Mouse (Mus musculus): Measurements from ENCODE around the gene Prdx2. TPM values are rescaled to one million over a fixed set of nuclear protein-coding genes. Genes with fewer than 3 reads are reported as not detected.

Gene Prdx2
- total RNA-seq (2021), result 100 to 1,000 TPM; 507 to 518 TPM

GRCm38 (mm10) chr8:84969241-84970134, at the start of gene Prdx2, which contains the start of the genes Gm49661 and Rnaseh2a:
Gene Prdx2, plus strand, starts transcription at chr8:84969587.
Gene Gm49661, minus strand, starts transcription at chr8:84969433.
Gene Rnaseh2a, minus strand, starts transcription at chr8:84969767.
- DNase-seq (ENCODE audit: extremely low spot score in 1 of 2, low spot score in 2 of 2), result peak; percentile 62 to 84
- intact Hi-C loops (cut with DNase I), result loop anchor here (5.0 kb wide), 1 partner anchor 63 kb away; no protein-coding TSS in a partner anchor

DNA sequence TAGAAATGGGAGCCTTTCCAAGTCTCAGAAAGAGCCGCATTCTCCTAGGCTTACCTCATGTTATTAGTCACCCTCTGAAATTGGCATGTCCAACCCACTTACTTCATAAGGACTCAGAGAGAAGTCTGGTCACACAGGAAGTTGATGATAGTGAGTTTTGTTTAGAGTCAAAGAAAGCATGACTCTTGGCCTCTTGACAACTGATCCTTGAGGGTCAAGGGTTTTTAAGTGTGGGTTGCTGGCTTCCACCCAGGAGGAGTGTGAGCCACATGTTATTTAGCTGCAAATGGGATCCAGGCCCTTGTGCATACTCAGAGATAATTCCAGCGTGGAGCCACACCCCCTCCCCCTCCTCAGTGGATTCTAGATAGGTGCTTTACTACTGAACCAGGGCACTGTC, 47.8 kb upstream of the Prdx2 start:
- DNase-seq (ENCODE audit: extremely low spot score in 1 of 2, low spot score in 2 of 2), result no peak
- intact Hi-C loops (cut with DNase I), result no loop called here

DNA sequence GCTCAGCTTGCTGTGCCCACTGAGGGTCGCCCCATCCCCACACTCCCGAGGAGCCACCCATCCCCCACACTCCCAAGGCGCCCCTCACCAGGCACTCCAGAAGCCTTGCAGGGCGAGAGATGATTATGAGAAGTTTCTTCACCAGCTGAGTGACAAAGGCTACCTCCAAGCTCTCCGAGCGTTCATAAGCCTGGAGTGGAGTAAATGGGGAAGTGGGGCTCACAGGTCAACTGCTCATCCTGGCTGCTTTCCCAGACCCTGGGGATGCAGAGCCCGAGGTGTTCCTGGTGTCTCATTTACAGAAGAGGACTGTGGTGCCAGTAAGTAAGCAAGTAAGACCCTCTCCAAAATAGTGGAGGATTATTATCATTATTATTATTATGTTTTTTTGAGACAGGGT, 43.8 kb upstream of the Prdx2 start:
- intact Hi-C loops (cut with DNase I), result no loop called here
- no peak for DNase-seq (ENCODE audit: extremely low spot score in 1 of 2, low spot score in 2 of 2)

GRCm38 (mm10) chr8:84927513-84927912, 41.9 kb upstream of the Prdx2 start:
- intact Hi-C loops (cut with DNase I), result no loop called here
- DNase-seq (ENCODE audit: extremely low spot score in 1 of 2, low spot score in 2 of 2), result no peak

GRCm38 (mm10) chr8:84928456-84929306, 40.7 kb upstream of the Prdx2 start:
- intact Hi-C loops (cut with DNase I), result no loop called here
- peak in 1 of 2 experiments; percentile 80 for DNase-seq (ENCODE audit: extremely low spot score in 1 of 2, low spot score in 2 of 2)

DNA sequence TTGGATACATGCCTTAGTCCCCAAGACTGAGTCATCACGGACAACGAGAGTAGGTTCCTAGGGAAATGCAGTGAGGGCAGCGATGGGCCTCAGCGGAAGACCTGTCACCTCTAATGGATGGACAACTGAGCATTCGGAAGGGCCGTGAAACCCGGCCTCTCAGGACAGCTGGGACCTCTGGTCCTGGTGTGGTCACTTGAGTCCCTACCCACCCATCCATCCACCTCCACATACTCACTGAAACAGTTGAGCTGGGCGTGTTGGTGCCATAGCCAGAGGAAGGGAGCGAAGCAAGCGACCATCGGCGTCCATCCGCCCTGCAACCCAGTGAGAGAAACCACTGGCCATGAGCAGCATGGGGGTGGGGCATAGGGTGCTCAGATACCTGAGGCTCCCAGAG, 38.8 kb upstream of the Prdx2 start:
- intact Hi-C loops (cut with DNase I), result no loop called here
- DNase-seq (ENCODE audit: extremely low spot score in 1 of 2, low spot score in 2 of 2), result no peak

DNA sequence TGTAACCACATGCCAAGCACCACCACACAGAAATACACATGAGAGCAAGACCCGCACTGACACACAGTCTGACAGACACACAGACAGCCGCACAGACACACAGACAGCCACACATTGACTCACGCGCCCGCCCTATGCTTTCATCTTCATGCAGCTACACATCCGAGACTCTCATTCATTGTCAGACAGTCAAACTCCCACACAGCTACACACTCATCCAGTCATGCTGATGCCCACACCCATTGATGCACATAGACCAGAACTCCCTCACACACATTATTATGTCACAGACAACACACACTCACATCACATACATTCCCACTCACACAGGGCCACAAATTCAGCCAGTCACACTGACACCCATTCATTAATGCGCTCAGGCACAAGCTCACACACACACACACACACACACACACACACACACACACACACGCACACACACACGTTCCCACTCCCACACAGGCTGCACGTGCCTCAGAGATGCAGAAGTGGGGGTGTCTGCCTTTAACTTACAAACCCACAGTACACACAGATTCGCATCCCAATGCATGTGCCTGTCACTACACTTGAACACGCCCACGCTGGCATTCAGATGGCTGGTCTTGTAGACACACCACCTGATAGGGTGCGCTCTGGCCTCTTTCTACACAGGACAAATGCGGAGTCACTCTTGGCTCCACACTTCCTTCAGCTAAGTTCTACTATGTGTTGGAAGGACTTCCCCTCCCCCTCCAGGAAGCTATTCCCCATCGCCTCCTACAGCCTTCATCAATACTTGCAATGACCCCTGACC, 35.4 kb upstream of the Prdx2 start:
- peak in 1 of 2 experiments; percentile 40 for DNase-seq (ENCODE audit: extremely low spot score in 1 of 2, low spot score in 2 of 2)
- intact Hi-C loops (cut with DNase I), result no loop called here

DNA sequence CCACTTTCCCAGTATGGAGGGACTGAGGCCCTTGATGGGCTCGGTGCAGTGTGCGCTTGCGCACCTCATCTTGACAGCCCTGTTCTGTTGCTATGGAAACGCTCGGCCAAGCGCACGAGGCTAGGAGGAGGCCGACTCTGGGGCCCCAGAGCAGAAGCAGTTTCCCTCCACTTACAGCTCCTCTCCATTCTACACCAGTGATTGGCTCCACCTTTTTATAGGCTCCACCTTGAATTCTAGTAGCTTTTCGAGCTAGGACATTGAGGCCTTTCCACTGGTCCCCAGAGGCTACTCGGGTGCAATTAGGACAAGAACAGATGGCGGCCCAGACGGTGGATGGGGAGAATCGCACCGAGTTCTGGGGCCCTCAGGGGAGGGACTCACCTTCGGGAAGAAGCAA, 34.5 kb upstream of the Prdx2 start:
- intact Hi-C loops (cut with DNase I), result no loop called here
- peak in 1 of 2 experiments; percentile 65 for DNase-seq (ENCODE audit: extremely low spot score in 1 of 2, low spot score in 2 of 2)

- intact Hi-C loops (cut with DNase I), result no loop called here
- DNase-seq (ENCODE audit: extremely low spot score in 1 of 2, low spot score in 2 of 2), result peak in 1 of 2 experiments; percentile 43
Measured at GRCm38 (mm10) chr8:84935489-84935888, 33.9 kb upstream of the Prdx2 start.

DNA sequence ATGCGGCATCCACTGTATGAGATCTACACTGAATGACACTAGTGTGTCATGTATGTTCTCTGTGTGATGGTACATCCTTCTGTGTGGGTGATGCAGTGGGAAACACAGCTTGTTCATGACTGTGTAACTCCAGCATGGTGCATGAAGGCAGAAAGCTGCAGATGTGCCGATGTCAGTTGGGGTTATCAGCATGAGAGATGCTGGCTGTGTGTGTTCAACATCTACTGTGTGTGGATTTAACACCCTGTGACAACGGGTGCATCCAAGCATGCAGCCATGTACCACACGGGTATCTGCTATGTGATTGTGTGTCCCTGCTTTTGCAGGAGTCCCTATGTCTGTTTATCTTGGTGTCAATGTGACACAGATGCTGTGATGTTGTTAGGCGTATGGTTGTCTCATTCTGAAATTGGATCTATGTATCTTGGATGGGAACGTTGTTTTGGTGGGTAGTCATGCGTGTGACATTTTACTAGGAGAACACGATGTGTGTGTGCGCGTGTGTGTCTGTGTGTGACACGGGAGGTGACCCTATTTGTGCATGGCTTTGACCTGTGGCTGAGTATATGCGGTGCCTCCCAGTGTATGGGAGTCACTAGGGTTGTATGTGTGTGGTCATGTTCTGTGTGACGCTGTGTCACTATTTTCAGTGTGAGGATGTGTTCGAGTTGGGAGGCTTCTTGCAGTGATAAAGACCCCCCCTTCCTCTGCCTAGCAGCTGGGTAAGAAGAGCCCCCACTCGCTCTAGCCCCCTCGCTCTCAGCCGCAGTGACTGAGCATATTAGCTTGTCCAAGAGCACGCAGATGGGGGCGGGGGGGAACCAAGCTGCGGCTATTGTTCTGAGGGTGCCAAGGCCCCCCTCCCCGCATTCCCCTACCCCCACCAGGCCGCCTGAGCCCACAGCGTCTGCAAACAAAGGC, 33.1 kb upstream of the Prdx2 start:
- intact Hi-C loops (cut with DNase I), result no loop called here
- peak in 1 of 2 experiments; percentile 55 for DNase-seq (ENCODE audit: extremely low spot score in 1 of 2, low spot score in 2 of 2)

DNA sequence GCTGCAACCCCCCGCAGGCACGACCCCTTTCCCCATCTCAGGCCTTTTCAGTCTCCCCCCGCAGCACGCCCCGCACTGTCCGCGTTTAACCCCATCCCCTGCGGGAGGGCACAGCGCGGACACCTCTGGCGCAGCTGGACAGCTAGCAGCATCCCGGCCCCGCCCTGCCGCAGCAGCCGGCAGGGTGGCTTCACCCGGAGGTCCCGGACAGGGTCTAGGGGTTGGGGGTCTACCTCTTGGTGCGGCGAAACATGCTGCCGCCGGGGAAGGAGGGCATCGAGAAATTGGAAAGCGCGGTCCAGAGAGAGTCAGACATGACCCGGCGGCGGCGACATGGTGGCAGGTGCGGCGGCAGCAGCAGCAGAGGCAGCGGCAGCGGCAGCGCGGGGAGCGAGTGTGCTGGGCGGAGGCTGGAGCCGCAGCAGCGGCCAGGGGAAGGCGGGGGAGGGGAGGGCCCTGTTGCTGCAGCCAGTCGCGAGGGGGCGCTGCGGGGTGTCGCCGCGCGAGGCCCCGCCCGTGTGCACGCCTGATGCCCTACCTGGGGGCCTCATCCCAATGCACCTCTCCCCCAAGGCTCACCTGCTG, 32.3 kb upstream of the Prdx2 start, which contains the start of gene Mast1:
Mast1 (minus strand) TSS at position 398 of the 585 bp plus-strand sequence.
- peak; percentile 56 to 87 for DNase-seq (ENCODE audit: extremely low spot score in 1 of 2, low spot score in 2 of 2)
- intact Hi-C loops (cut with DNase I), result no loop called here

- intact Hi-C loops (cut with DNase I), result no loop called here
- DNase-seq (ENCODE audit: extremely low spot score in 1 of 2, low spot score in 2 of 2), result no peak
Measured at GRCm38 (mm10) chr8:84937620-84938485, 31.5 kb upstream of the Prdx2 start.

DNA sequence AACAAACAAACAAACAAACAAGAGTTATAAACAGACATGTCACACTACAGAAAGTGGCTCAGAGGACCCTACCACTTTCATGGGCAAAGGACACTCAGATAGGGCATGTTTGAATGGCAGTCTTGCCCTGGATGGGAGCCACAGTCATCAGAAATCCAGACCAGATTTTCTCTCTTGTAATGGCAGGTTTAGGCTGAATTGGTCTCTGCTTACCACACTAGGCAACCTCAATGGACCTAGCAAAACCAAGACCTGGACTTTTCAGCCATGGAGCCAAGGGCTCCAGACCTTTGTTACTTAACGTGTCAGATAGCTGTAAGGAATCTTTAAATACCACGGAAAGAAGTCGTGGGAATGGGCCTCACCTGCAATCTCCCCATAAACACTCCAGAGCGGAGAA, 25.7 kb upstream of the Prdx2 start:
- no peak for DNase-seq (ENCODE audit: extremely low spot score in 1 of 2, low spot score in 2 of 2)
- intact Hi-C loops (cut with DNase I), result no loop called here

GRCm38 (mm10) chr8:84944478-84945160, 24.8 kb upstream of the Prdx2 start:
- peak; percentile 72 to 89 for DNase-seq (ENCODE audit: extremely low spot score in 1 of 2, low spot score in 2 of 2)
- intact Hi-C loops (cut with DNase I), result no loop called here

DNA sequence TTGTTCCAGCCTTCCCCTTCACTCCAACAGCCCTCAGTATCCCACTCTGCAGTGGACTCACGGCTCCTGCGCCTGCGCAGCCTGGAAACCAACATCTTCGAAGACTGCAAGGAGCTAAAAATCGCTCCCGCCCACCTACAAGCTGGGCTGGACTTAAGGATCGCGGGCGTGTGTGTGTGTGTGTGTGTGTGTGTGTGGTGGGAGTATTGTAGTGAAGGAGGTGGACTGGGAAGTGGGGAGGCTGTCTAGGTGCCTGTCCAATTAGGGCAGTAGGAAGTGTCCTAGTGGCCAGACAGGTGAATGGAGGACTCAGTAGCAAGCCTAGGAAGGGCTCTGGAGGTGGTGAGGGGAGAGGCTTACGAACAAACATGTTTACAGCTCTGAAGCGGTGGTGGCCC, 24.2 kb upstream of the Prdx2 start:
- intact Hi-C loops (cut with DNase I), result no loop called here
- peak; percentile 80 to 83 for DNase-seq (ENCODE audit: extremely low spot score in 1 of 2, low spot score in 2 of 2)

Measured in left cerebral cortex, postnatal 10 days (tissue).